32 mouse cellular contexts compared by ENCODE assay signal in genomic region chr1:65107654-65108279, GRCm38 (mm10). TPM values are rescaled to one million over a fixed set of nuclear protein-coding genes. Genes with fewer than 3 reads are reported as not detected.
DNase-seq lines count a peak whose midpoint lies in the region; ATAC-seq and TF ChIP-seq lines count a peak whose summit lies in the region.
"Had no signal": no experiment of that assay in that cellular context is flagged by ENCODE, and none has a peak within 500 bp of the region (broad histone marks: within the 10 kb centered on the region; RNA-seq: fewer than 3 reads in every experiment).

No protein-coding gene starts in this region.

- no peaks in the 10 kb centered on the region for H3K9me3 ChIP-seq in CH12.LX (replicated peaks; ENCODE audit: low read length)
- H3K9me3 ChIP-seq: embryonic facial prominence, embryonic 15.5 days; forebrain, embryonic 10.5 days; heart, embryonic 15.5 days had no signal

- no peak for TF ChIP-seq RAD21 in CH12.LX (IDR thresholded peaks at IDR 0.05; ENCODE audit: low read depth, low read length)

- no peak for TF ChIP-seq CTCF in CH12.LX (conservative IDR thresholded peaks at IDR 0.05 in 1 of 2, IDR thresholded peaks at IDR 0.05 in 1 of 2; ENCODE audit: low read depth in 2 of 2, low read length in 2 of 2)

- no peak overlapping the region for H3K9ac ChIP-seq in CH12.LX (ENCODE audit: insufficient read depth, low read depth)
- H3K9ac ChIP-seq: embryonic facial prominence, embryonic 15.5 days; heart, embryonic 15.5 days had no signal

- peaks cover 0 to 18% of the 10 kb centered on the region in 2 experiments; a peak in 2 of 4 replicates for H3K4me1 ChIP-seq in CH12.LX (ENCODE audit: control insufficient read depth in 1 of 2, insufficient read depth in 2 of 2)
- H3K4me1 ChIP-seq: embryonic facial prominence, embryonic 15.5 days had no signal

- ATAC-seq in granulocyte monocyte progenitor cell, adult 5-6 weeks (replicated peaks; ENCODE audit: poor library complexity, severe bottlenecking) = peak; percentile 71
- ATAC-seq in monocyte, adult 5-6 weeks (replicated peaks; ENCODE audit: insufficient number of reproducible peaks, low FRiP score, low TSS enrichment, poor library complexity, severe bottlenecking) = peak; percentile 38; the same call in 1 of the 2 replicates
- ATAC-seq: activated CD4-positive, CD25-positive, alpha-beta regulatory T cell, adult 4 months; CD4-positive, CD25-positive, alpha-beta regulatory T cell, adult 4 months; forebrain, embryonic 14.5 days; hindbrain, embryonic 16.5 days; inflammation-experienced regulatory T-cells, adult 6 months; intestine, postnatal 0 days; Patski had no signal

- DNase-seq in 416B (ENCODE audit: low read depth) (peak; percentile 52), CH12.LX (ENCODE audit: extremely low read depth) (no peak), MN1 (ENCODE audit: low spot score) (no peak)
- no peak for DNase-seq in heart, postnatal 4 days
- DNase-seq in cerebellum, adult 9-10 months = no peak
- DNase-seq: adrenal gland, postnatal 36 days; B cell, adult 2 months; cerebellum, adult 11-12 months; cerebellum, adult 9-11 months; embryo, embryonic 11 days; gastrocnemius, postnatal 10 days; heart, adult 2 months; heart, postnatal 14 days had no signal

- H3K36me3 ChIP-seq in CH12.LX (replicated peaks in 1 of 2; ENCODE audit: control insufficient read depth in 1 of 2, insufficient read depth in 1 of 2, low read length in 1 of 2) = no peaks in the 10 kb centered on the region
- H3K36me3 ChIP-seq: embryonic facial prominence, embryonic 15.5 days; forebrain, embryonic 10.5 days; heart, embryonic 15.5 days had no signal

- H3K4me3 ChIP-seq in CH12.LX (replicated peaks in 1 of 3; ENCODE audit: low read depth in 2 of 3, low read length in 2 of 3, poor library complexity in 1 of 3) = no peak overlapping the region
- H3K4me3 ChIP-seq: embryonic facial prominence, embryonic 15.5 days; erythroblast, embryonic 14.5 days; forebrain, embryonic 10.5 days; heart, adult 2 months; heart, embryonic 15.5 days had no signal

- TF ChIP-seq EP300 in CH12.LX (IDR thresholded peaks at IDR 0.05; ENCODE audit: low read length) = no peak

- TF ChIP-seq POLR2A in CH12.LX (IDR thresholded peaks at IDR 0.05; ENCODE audit: low read depth, low read length) = no peak

- H3K27me3 ChIP-seq in CH12.LX (replicated peaks) = no peaks in the 10 kb centered on the region
- H3K27me3 ChIP-seq: embryonic facial prominence, embryonic 15.5 days; heart, embryonic 15.5 days had no signal

- H3K4me2 ChIP-seq in CH12.LX (ENCODE audit: insufficient read depth, low read depth, poor library complexity, severe bottlenecking) = peak overlapping the region; percentile 15; the same call in 1 of the 2 replicates
- H3K4me2 ChIP-seq: embryonic facial prominence, embryonic 15.5 days; heart, embryonic 11.5 days; heart, embryonic 15.5 days had no signal

- dilution Hi-C loops in CH12.LX (cut with MboI; ENCODE audit: extremely low pct_ligation_motif_present, extremely low pct_unique_long_range_greater_than_20kb, low sequenced_read_pairs) = no loop called here

- no peaks in the 10 kb centered on the region for H3K79me2 ChIP-seq in CH12.LX (replicated peaks; ENCODE audit: control insufficient read depth, extremely low read depth, insufficient read depth, poor library complexity, severe bottlenecking)

- no peak overlapping the region for H3K27ac ChIP-seq in CH12.LX (ENCODE audit: insufficient read depth, low read depth)
- H3K27ac ChIP-seq: embryonic facial prominence, embryonic 15.5 days; forebrain, embryonic 10.5 days; heart, adult 2 months; heart, embryonic 15.5 days had no signal

- in situ Hi-C loops in CH12.LX (cut with MboI; ENCODE audit: low pct_ligation_motif_present, low pct_unique_long_range_greater_than_20kb, low sequenced_read_pairs) = no loop called here

TF ChIP-seq in CH12.LX, 34 proteins besides CTCF, POLR2A, EP300 and RAD21:
- TF ChIP-seq KAT2A (IDR thresholded peaks at IDR 0.05; ENCODE audit: insufficient replicate concordance, low read length) = no peak
- no peak for TF ChIP-seq MAZ (IDR thresholded peaks at IDR 0.05; ENCODE audit: low read depth, low read length)
- TF ChIP-seq USF1 (IDR thresholded peaks at IDR 0.05; ENCODE audit: low read depth, low read length) = no peak
- TF ChIP-seq USF2 (conservative IDR thresholded peaks at IDR 0.05; ENCODE audit: low read depth, low read length) = no peak
- TF ChIP-seq ZMIZ1 (IDR thresholded peaks at IDR 0.05; ENCODE audit: low read depth, low read length) = no peak

RNA-seq across cellular contexts. Expression of gene Cryga, which starts 4.6 kb away (rescaled TPM):
- total RNA-seq in CH12.LX (2012; rRNA removed) = not detected in 2 replicates
- not detected in 2 replicates for total RNA-seq in CH12.LX (2014; rRNA removed)
- not detected in 2 replicates for polyA plus RNA-seq in CH12.LX (2012; ENCODE audit: insufficient read length, low read depth)
- not detected in 2 replicates for total RNA-seq in granulocyte monocyte progenitor cell, adult 5-6 weeks (2014; fragmentation: Nextera tagmentation)
- 0.73 TPM in 1 of 2 replicates, not detected in the other for total RNA-seq in granulocyte monocyte progenitor cell, adult 5-6 weeks (2017)
- total RNA-seq in monocyte, adult 5-6 weeks (2017) = not detected in 3 replicates
- not detected for total RNA-seq in heart, postnatal 4 days (2021)
- total RNA-seq: adrenal gland, adult 18-20 months; adrenal gland, postnatal 36 days; gastrocnemius, postnatal 10 days; gastrocnemius, postnatal 4 days; heart, adult 2 months; heart, postnatal 14 days; MEL had no signal
- polyA plus RNA-seq: activated CD4-positive, CD25-positive, alpha-beta regulatory T cell, adult 4 months; CD4-positive, CD25-positive, alpha-beta regulatory T cell, adult 4 months; embryonic facial prominence, embryonic 11.5 days; erythroblast, embryonic 14.5 days; forebrain, embryonic 10.5 days; heart, adult 2 months; heart, embryonic 11.5 days; heart, embryonic 15.5 days; hindbrain, embryonic 11.5 days; inflammation-experienced regulatory T-cells, adult 6 months; intestine, postnatal 0 days; Patski had no signal

RNA-seq across cellular contexts. Expression of gene Gm28845, which starts 11.6 kb away (rescaled TPM):
- not detected in 2 replicates for total RNA-seq in CH12.LX (2012; rRNA removed)
- not detected in 2 replicates for total RNA-seq in CH12.LX (2014; rRNA removed)
- polyA plus RNA-seq in CH12.LX (2012; ENCODE audit: insufficient read length, low read depth) = not detected in 2 replicates
- total RNA-seq in granulocyte monocyte progenitor cell, adult 5-6 weeks (2014; fragmentation: Nextera tagmentation) = not detected in 2 replicates
- not detected in 2 replicates for total RNA-seq in granulocyte monocyte progenitor cell, adult 5-6 weeks (2017)
- total RNA-seq in monocyte, adult 5-6 weeks (2017) = not detected in 3 replicates
- not detected for total RNA-seq in heart, postnatal 4 days (2021)
- total RNA-seq: adrenal gland, adult 18-20 months; adrenal gland, postnatal 36 days; gastrocnemius, postnatal 10 days; gastrocnemius, postnatal 4 days; heart, adult 2 months; heart, postnatal 14 days; MEL had no signal
- polyA plus RNA-seq: activated CD4-positive, CD25-positive, alpha-beta regulatory T cell, adult 4 months; CD4-positive, CD25-positive, alpha-beta regulatory T cell, adult 4 months; embryonic facial prominence, embryonic 11.5 days; embryonic facial prominence, embryonic 15.5 days; erythroblast, embryonic 14.5 days; forebrain, embryonic 10.5 days; forebrain, embryonic 14.5 days; heart, adult 2 months; heart, embryonic 11.5 days; heart, embryonic 15.5 days; hindbrain, embryonic 11.5 days; inflammation-experienced regulatory T-cells, adult 6 months; intestine, postnatal 0 days; Patski had no signal

RNA-seq across cellular contexts. Expression of gene D630023F18Rik, which starts 15.2 kb away (rescaled TPM):
- not detected in 2 replicates for total RNA-seq in CH12.LX (2012; rRNA removed)
- 0.13 and 0.18 TPM in 2 replicates for total RNA-seq in CH12.LX (2014; rRNA removed)
- polyA plus RNA-seq in CH12.LX (2012; ENCODE audit: insufficient read length, low read depth) = 0.17 TPM in 1 of 2 replicates, not detected in the other
- total RNA-seq in granulocyte monocyte progenitor cell, adult 5-6 weeks (2014; fragmentation: Nextera tagmentation) = 0.70 TPM in 1 of 2 replicates, not detected in the other
- total RNA-seq in granulocyte monocyte progenitor cell, adult 5-6 weeks (2017) = 1.3 and 2.3 TPM in 2 replicates
- not detected in 3 replicates for total RNA-seq in monocyte, adult 5-6 weeks (2017)
- total RNA-seq in heart, postnatal 4 days (2021) = not detected
- total RNA-seq: adrenal gland, postnatal 36 days; gastrocnemius, postnatal 10 days; gastrocnemius, postnatal 4 days; heart, adult 2 months; heart, postnatal 14 days; MEL had no signal
- polyA plus RNA-seq: activated CD4-positive, CD25-positive, alpha-beta regulatory T cell, adult 4 months; CD4-positive, CD25-positive, alpha-beta regulatory T cell, adult 4 months; erythroblast, embryonic 14.5 days; heart, adult 2 months; hindbrain, embryonic 11.5 days; inflammation-experienced regulatory T-cells, adult 6 months had no signal

RNA-seq across cellular contexts. Expression of gene Crygb, which starts 25.7 kb away (rescaled TPM):
- total RNA-seq in CH12.LX (2012; rRNA removed) (not detected in 2 replicates), CH12.LX (2014; rRNA removed) (not detected in 2 replicates)
- not detected in 2 replicates for polyA plus RNA-seq in CH12.LX (2012; ENCODE audit: insufficient read length, low read depth)
- total RNA-seq in granulocyte monocyte progenitor cell, adult 5-6 weeks (2014; fragmentation: Nextera tagmentation) = not detected in 2 replicates
- total RNA-seq in granulocyte monocyte progenitor cell, adult 5-6 weeks (2017) = not detected in 2 replicates
- total RNA-seq in monocyte, adult 5-6 weeks (2017) = not detected in 3 replicates
- not detected for total RNA-seq in heart, postnatal 4 days (2021)
- total RNA-seq: adrenal gland, adult 18-20 months; adrenal gland, postnatal 36 days; gastrocnemius, postnatal 10 days; gastrocnemius, postnatal 4 days; heart, adult 2 months; heart, postnatal 14 days; MEL had no signal
- polyA plus RNA-seq: activated CD4-positive, CD25-positive, alpha-beta regulatory T cell, adult 4 months; CD4-positive, CD25-positive, alpha-beta regulatory T cell, adult 4 months; embryonic facial prominence, embryonic 11.5 days; erythroblast, embryonic 14.5 days; forebrain, embryonic 10.5 days; forebrain, embryonic 14.5 days; heart, adult 2 months; hindbrain, embryonic 11.5 days; inflammation-experienced regulatory T-cells, adult 6 months; intestine, postnatal 0 days; Patski had no signal

RNA-seq across cellular contexts. Expression of gene Crygc, which starts 34.3 kb away (rescaled TPM):
- total RNA-seq in CH12.LX (2012; rRNA removed) (not detected in 2 replicates), CH12.LX (2014; rRNA removed) (not detected in 2 replicates)
- not detected in 2 replicates for polyA plus RNA-seq in CH12.LX (2012; ENCODE audit: insufficient read length, low read depth)
- total RNA-seq in granulocyte monocyte progenitor cell, adult 5-6 weeks (2014; fragmentation: Nextera tagmentation) = not detected in 2 replicates
- total RNA-seq in granulocyte monocyte progenitor cell, adult 5-6 weeks (2017) = not detected in 2 replicates
- total RNA-seq in monocyte, adult 5-6 weeks (2017) = not detected in 3 replicates
- total RNA-seq in heart, postnatal 4 days (2021) = not detected
- total RNA-seq: adrenal gland, adult 18-20 months; adrenal gland, postnatal 36 days; gastrocnemius, postnatal 10 days; gastrocnemius, postnatal 4 days; heart, adult 2 months; heart, postnatal 14 days; MEL had no signal
- polyA plus RNA-seq: activated CD4-positive, CD25-positive, alpha-beta regulatory T cell, adult 4 months; CD4-positive, CD25-positive, alpha-beta regulatory T cell, adult 4 months; erythroblast, embryonic 14.5 days; forebrain, embryonic 14.5 days; heart, adult 2 months; heart, embryonic 11.5 days; heart, embryonic 15.5 days; hindbrain, embryonic 11.5 days; hindbrain, embryonic 16.5 days; inflammation-experienced regulatory T-cells, adult 6 months; intestine, postnatal 0 days; Patski had no signal
